Mouse (Mus musculus) liver, postnatal 0 days (tissue): ENCODE measurements around the gene Sectm1a.

ENCODE experiments used
- CTCF ChIP-seq: sonication (generic); IDR thresholded peaks from 2 replicates; pipeline ENCODE4 v1.5.1; 2016; ENCODE audit warnings: antibody characterized with exemption, low read depth
- EP300 ChIP-seq: IDR thresholded peaks from 2 replicates; pipeline ENCODE4 v1.6.1; 2016; ENCODE audit warnings: antibody characterized with exemption, low read depth, mild to moderate bottlenecking

GRCm38 (mm10) chr11:121089756-121090546 lies 8.9 kb upstream of the Sectm1a start:
- no peak for TF ChIP-seq CTCF
- no peak for TF ChIP-seq EP300
